Mouse (Mus musculus) limb, embryonic 14.5 days (tissue): Measurements from ENCODE around the gene Grin2c. TPM values are rescaled to one million over a fixed set of nuclear protein-coding genes. Genes with fewer than 3 reads are reported as not detected.

Experiments used
- ATAC-seq: fragments of 200-750 bp; cut with Nextera tagmentation; 2 replicates; pipeline ENCODE4 v1.8.0; 2017; ENCODE audit warnings: low read depth, moderate number of reproducible peaks, moderate TSS enrichment; ENCODE audit not compliant: low FRiP score
- DNase-seq: peaks from one replicate; pipeline ENCODE4 v3.0.0-alpha.2; 2015; ENCODE audit warnings: low spot score
- H3K27ac ChIP-seq: fragments of 300-500 bp; sonication (generic); replicated peaks from 2 replicates; pipeline ENCODE4 v1.5.1; 2014; ENCODE audit warnings: low read depth, mild to moderate bottlenecking, low read length, moderate library complexity, mixed read lengths
- H3K27me3 ChIP-seq: fragments of 300-500 bp; sonication (generic); 2 replicates; pipeline ENCODE4 v1.6.1; 2014; ENCODE audit warnings: low read length, mixed read lengths; ENCODE audit not compliant: control insufficient read depth, insufficient read depth
- H3K36me3 ChIP-seq: fragments of 300-500 bp; sonication (generic); 2 replicates; pipeline ENCODE4 v1.6.1; 2014; ENCODE audit warnings: mild to moderate bottlenecking, low read length, moderate library complexity, mixed read lengths; ENCODE audit not compliant: control insufficient read depth, insufficient read depth
- H3K4me1 ChIP-seq: fragments of 300-500 bp; sonication (generic); 2 replicates; pipeline ENCODE4 v1.6.1; 2014; ENCODE audit warnings: antibody characterized with exemption, low read length, mixed read lengths; ENCODE audit not compliant: control insufficient read depth, insufficient read depth
- H3K4me2 ChIP-seq: fragments of 300-500 bp; sonication (generic); replicated peaks from 2 replicates; pipeline ENCODE4 v1.6.1; 2014; ENCODE audit warnings: low read depth, mild to moderate bottlenecking, low read length, moderate library complexity; ENCODE audit not compliant: severe bottlenecking
- H3K4me3 ChIP-seq: fragments of 300-500 bp; sonication (generic); replicated peaks from 2 replicates; pipeline ENCODE4 v1.5.1; 2014; ENCODE audit warnings: low read length
- H3K9ac ChIP-seq: fragments of 300-500 bp; sonication (generic); 2 replicates; pipeline ENCODE4 v1.6.1; 2014; ENCODE audit warnings: mild to moderate bottlenecking, low read depth, low read length, moderate library complexity; ENCODE audit not compliant: severe bottlenecking
- H3K9me3 ChIP-seq: fragments of 300-500 bp; sonication (generic); 2 replicates; pipeline ENCODE4 v1.6.1; 2016; ENCODE audit warnings: low read length; ENCODE audit not compliant: control insufficient read depth
- POLR2A ChIP-seq: fragments of 200-500 bp; IDR thresholded peaks from 2 replicates; pipeline ENCODE4 v1.8.0; 2012; ENCODE audit warnings: inconsistent platforms, mild to moderate bottlenecking, moderate library complexity, borderline replicate concordance; ENCODE audit not compliant: insufficient read depth, insufficient read length; ENCODE audit errors: extremely low read depth
- WGBS: fragments of 180-500 bp; shearing (Covaris S2); extraction: QIAGEN DNeasy Blood & Tissue Kit; methylation state at CpG from one replicate; pipeline ENCODE4 v1.1.7; 2014; 5-methylcytosine and 5-hydroxymethylcytosine counted together
- polyA plus RNA-seq, 2 experiments: library from polyadenylated mRNA; depleted of rRNA in 1 of 2; stranded (reverse) in 1 of 2; unstranded in 1 of 2; fragments of >200 nt; fragmentation: Nextera tagmentation in 1 of 2; extraction: Ambion mirVana in 1 of 2; gene quantifications; 2 replicates each; pipeline versions ENCODE4 v1.2.1 to v1.2.3; 2012 to 2014

Grin2c gene
- polyA plus RNA-seq, 2 experiments, result 0.21 TPM; not detected in 1

- no peak for TF ChIP-seq POLR2A
- H3K4me1 ChIP-seq, result no peaks in the 10 kb centered on the region
- DNase-seq (no peak), ATAC-seq (no peak)
- H3K4me2 ChIP-seq, result no peak overlapping the region
- H3K4me3 ChIP-seq, result no peak overlapping the region
- H3K9ac ChIP-seq, result no peak overlapping the region
- no peaks in the 10 kb centered on the region for H3K36me3 ChIP-seq
- H3K27ac ChIP-seq, result no peak overlapping the region
- no peaks in the 10 kb centered on the region for H3K9me3 ChIP-seq
- no peaks in the 10 kb centered on the region for H3K27me3 ChIP-seq
- 84% methylated on average over 2 of the region's 2 CpGs for WGBS
Observed at GRCm38 (mm10) chr11:115288305-115288704, 21.3 kb upstream of the Grin2c start.

- no peak for ATAC-seq
- 82% methylated on average over 5 of the region's 5 CpGs for WGBS
Observed at GRCm38 (mm10) chr11:115287386-115287785, 20.3 kb upstream of the Grin2c start.

DNA sequence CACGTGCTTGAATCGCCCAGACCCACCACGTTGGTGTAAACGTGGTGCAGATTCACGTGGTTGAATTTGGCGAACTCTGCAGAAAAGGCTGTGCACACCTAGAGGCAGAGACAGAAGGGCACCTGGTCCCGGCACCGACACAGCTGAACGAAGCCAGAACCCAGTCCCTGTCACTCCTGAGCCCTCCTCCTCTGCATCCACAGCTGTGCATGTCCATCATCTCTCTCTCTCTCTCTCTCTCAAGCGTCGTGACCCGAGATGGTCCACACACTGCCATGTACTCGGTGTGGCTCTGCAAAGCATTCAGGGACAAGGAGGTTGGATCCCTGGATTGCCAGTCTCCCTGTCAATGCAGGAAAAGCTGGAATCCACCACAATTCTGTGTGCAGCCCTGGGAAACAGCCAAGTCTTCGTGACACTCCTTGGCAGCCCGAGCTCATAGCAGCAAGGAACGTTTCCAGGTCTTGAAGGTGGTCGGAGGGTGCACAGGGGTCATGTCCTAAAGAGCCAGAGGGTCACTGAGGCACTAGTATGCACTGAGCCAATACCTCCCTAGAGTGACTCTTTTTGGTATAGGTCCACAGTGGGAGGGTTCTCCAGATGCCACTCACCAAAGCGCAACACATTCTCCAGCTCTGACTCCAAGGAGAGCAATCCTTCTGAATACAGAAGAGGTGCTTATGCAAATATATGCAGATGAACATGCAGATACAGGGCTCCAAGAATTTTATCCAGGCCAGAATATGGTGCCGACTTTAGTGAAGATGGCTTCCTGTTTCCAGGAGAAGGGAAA is 19.4 kb upstream of the Grin2c start:
- no peaks in the 10 kb centered on the region for H3K4me1 ChIP-seq
- H3K4me2 ChIP-seq, result no peak overlapping the region
- TF ChIP-seq POLR2A, result no peak
- DNase-seq (no peak), ATAC-seq (no peak)
- no peaks in the 10 kb centered on the region for H3K9me3 ChIP-seq
- no peak overlapping the region for H3K4me3 ChIP-seq
- H3K27ac ChIP-seq, result no peak overlapping the region
- no peaks in the 10 kb centered on the region for H3K36me3 ChIP-seq
- H3K27me3 ChIP-seq, result no peaks in the 10 kb centered on the region
- H3K9ac ChIP-seq, result no peak overlapping the region
- WGBS, result 75% methylated on average over 19 of the region's 19 CpGs

More at GRCm38 (mm10) chr11:115287386-115287785, 20.3 kb upstream of the Grin2c start:
- no peak for TF ChIP-seq POLR2A
- H3K36me3 ChIP-seq, result no peaks in the 10 kb centered on the region
- no peaks in the 10 kb centered on the region for H3K27me3 ChIP-seq
- no peak overlapping the region for H3K4me3 ChIP-seq
- H3K4me1 ChIP-seq, result no peaks in the 10 kb centered on the region
- H3K4me2 ChIP-seq, result no peak overlapping the region
- no peak overlapping the region for H3K9ac ChIP-seq
- DNase-seq, result no peak
- no peaks in the 10 kb centered on the region for H3K9me3 ChIP-seq
- no peak overlapping the region for H3K27ac ChIP-seq

DNA sequence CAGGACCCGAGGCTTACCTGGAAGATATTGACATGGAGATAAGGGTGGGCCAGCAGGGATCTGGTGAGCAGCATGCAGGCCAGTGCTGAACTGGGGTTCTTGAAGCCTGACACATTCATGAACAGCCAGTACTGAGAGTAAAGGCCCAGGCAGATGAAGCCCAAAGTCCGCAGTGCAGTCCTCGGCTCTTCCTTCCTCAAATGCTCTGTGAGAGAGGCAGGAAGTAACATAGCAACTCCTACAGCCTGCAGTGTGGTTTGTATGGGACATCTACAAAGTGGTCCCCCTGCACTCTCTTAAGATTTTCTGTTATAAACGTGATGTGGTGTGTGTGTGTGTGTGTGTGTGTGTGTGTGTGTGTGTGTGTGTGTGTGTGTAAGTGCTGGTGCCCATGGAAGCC is 18.2 kb upstream of the Grin2c start:
- DNase-seq (no peak), ATAC-seq (no peak)
- no peaks in the 10 kb centered on the region for H3K9me3 ChIP-seq
- no peak overlapping the region for H3K4me3 ChIP-seq
- H3K9ac ChIP-seq, result no peak overlapping the region
- no peaks in the 10 kb centered on the region for H3K4me1 ChIP-seq
- H3K27me3 ChIP-seq, result no peaks in the 10 kb centered on the region
- no peak for TF ChIP-seq POLR2A
- no peaks in the 10 kb centered on the region for H3K36me3 ChIP-seq
- 72% methylated on average over 3 of the region's 4 CpGs for WGBS
- no peak overlapping the region for H3K27ac ChIP-seq
- no peak overlapping the region for H3K4me2 ChIP-seq

DNA sequence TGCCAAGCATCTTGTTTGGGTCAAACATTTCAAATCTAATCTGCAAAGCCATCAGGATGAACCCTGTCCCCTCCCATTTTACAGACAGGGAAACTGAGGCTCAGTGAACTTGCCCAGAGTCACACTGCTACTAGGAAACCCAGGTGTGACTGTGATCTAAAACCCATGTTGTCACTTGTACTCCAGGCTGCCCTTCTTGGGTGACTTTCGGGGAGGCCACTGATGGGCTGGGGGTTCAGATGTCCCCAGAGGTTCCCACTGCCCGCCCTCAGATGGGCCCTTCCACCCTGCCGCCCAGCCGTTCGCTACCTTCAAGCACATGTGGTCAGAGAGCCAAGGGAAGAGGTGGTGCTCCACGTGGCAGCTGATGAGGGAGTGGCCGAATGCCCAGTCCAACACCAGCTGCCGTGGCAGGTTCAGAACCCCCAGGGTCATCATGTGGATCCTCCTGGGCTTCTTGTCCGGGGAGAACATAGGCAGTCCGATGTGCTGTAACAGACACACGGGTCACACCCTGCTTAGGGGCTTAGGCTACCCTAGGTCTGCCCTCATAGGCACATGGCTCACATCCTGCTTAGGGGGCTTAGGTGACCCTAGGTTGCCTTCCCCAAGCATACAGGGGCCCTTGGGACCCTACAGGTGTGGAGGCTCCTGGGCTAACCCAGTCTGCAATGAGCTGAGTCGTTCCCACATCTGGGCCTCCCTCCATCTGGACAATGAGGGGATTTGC is 17.0 kb upstream of the Grin2c start:
- H3K4me3 ChIP-seq, result no peak overlapping the region
- H3K36me3 ChIP-seq, result no peaks in the 10 kb centered on the region
- no peak for DNase-seq
- no peak for ATAC-seq
- H3K9me3 ChIP-seq, result no peaks in the 10 kb centered on the region
- no peak overlapping the region for H3K9ac ChIP-seq
- no peak overlapping the region for H3K27ac ChIP-seq
- H3K4me2 ChIP-seq, result no peak overlapping the region
- H3K27me3 ChIP-seq, result no peaks in the 10 kb centered on the region
- WGBS, result 75% methylated on average over 12 of the region's 12 CpGs
- TF ChIP-seq POLR2A, result no peak
- H3K4me1 ChIP-seq, result no peaks in the 10 kb centered on the region

DNA sequence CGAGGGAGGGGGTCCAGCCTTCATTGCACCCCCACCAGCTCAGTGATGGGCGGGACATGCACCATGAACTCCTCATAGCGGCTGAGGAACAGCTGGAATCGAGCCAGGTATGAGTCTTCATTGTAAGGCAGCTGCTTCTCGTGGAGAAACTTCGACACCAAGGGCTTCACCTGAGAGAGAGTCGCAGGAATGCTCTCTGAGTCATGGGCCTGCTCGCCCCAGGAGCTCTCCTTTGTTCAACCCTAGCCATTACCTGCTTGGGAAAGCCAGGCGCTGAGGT is 16.4 kb upstream of the Grin2c start:
- WGBS, result 71% methylated on average over 9 of the region's 9 CpGs
- DNase-seq, result no peak
- Histone ChIP-seq H3K4me1 (no peaks in the 10 kb centered on the region), H3K9ac (no peak overlapping the region), H3K27ac (no peak overlapping the region), H3K36me3 (no peaks in the 10 kb centered on the region), H3K9me3 (no peaks in the 10 kb centered on the region), H3K27me3 (no peaks in the 10 kb centered on the region), H3K4me2 (no peak overlapping the region), H3K4me3 (no peak overlapping the region)
- ATAC-seq, result no peak
- no peak for TF ChIP-seq POLR2A
